Mouse (Mus musculus): ENCODE measurements around the gene Samd3. TPM values are rescaled to one million over a fixed set of nuclear protein-coding genes. Genes with fewer than 3 reads are reported as not detected.

Samd3 gene
- polyA plus RNA-seq, 1 experiment from 2014 or later, result not detected

DNA sequence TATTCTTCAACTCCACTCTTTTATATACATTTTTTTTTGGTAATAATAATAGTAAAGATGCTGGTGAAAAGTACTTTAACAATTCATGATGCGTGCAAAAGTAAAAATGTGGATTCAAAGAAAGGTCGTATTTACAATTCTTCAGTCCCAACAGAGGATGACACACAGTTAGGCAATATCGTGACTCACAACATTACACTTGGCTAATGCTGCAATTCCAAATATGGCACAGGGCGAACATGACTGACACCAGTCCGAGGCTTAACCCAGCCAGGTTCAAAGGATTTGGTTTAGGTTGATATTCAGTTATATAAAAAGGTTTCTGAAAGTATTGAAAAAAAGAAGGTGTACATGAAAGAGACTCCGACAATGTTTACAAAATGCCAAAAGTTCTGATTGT is 45.9 kb downstream of the Samd3 start:
- no peak for ATAC-seq (replicated peaks; ENCODE audit: insufficient number of reproducible peaks, low FRiP score, low TSS enrichment)
- WGBS (ENCODE audit: insufficient replicate concordance), result 90% methylated on average over 6 of the region's 6 CpGs
- H3K27ac ChIP-seq (ENCODE audit: low read depth, low read length), result no peak overlapping the region
- no peak overlapping the region for H3K4me3 ChIP-seq (ENCODE audit: low read depth, low read length)
- H3K9me3 ChIP-seq (replicated peaks; ENCODE audit: control insufficient read depth, low read length), result no peaks in the 10 kb centered on the region
- no peaks in the 10 kb centered on the region for H3K4me1 ChIP-seq (ENCODE audit: control insufficient read depth, insufficient read depth, low read length)
- H3K27me3 ChIP-seq (ENCODE audit: control insufficient read depth, insufficient read depth, low read length), result no peaks in the 10 kb centered on the region
- H3K4me2 ChIP-seq, result no peak overlapping the region
- H3K9ac ChIP-seq (ENCODE audit: low read depth, low read length), result no peak overlapping the region
- peaks cover 3% of the 10 kb centered on the region; the same call in 1 of the 2 replicates for H3K36me3 ChIP-seq (ENCODE audit: control insufficient read depth, insufficient read depth, low read length)

DNA sequence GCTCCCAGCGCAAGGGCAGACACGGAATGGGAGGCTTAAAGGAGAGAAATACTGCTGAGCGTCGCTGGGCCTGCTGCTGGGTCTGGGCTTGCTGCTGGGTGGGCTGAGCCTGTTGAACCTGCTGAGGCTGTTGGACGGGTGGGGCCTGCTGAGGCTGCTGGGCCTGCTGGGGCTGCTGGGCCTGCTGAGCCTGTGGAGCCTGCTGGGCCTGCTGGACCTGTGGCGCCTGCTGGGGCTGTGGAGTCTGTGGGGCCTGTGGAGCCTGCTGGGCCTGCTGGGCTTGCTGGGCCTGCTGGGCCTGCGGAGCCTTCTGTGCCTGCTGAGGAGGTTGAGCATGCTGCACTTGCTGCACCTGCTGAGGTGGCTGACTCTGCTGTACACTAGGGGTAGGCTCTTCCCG is 50.5 kb downstream of the Samd3 start:
- 59% methylated on average over 8 of the region's 8 CpGs for WGBS (ENCODE audit: insufficient replicate concordance)
- peaks cover 3% of the 10 kb centered on the region; the same call in 1 of the 2 replicates for H3K36me3 ChIP-seq (ENCODE audit: control insufficient read depth, insufficient read depth, low read length)
- H3K27ac ChIP-seq (ENCODE audit: low read depth, low read length), result no peak overlapping the region
- H3K9me3 ChIP-seq (replicated peaks; ENCODE audit: control insufficient read depth, low read length), result no peaks in the 10 kb centered on the region
- H3K9ac ChIP-seq (ENCODE audit: low read depth, low read length), result no peak overlapping the region
- no peaks in the 10 kb centered on the region for H3K27me3 ChIP-seq (ENCODE audit: control insufficient read depth, insufficient read depth, low read length)
- ATAC-seq (replicated peaks; ENCODE audit: insufficient number of reproducible peaks, low FRiP score, low TSS enrichment), result no peak
- H3K4me2 ChIP-seq, result no peak overlapping the region
- no peak overlapping the region for H3K4me3 ChIP-seq (ENCODE audit: low read depth, low read length)
- no peaks in the 10 kb centered on the region for H3K4me1 ChIP-seq (ENCODE audit: control insufficient read depth, insufficient read depth, low read length)

DNA sequence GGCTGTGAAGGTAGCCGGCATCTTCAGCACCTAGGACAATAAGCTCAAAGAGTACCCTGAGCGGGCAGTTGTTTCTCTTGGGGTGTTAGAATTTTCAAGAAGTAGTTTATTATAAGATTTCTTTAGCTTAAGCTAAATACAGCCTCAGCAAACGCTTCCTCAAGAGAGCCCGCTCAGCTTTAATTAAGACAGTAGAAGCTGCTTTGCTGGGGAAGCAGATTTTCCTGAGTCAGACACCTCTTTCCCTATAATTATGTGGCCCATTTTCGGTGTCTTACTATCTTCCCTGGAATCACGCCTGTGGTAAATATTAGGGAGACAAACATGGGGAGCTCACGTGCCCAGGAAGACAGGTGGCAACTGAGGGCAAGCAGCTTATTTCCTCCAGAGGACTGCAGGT is 57.6 kb downstream of the Samd3 start:
- Histone ChIP-seq H3K4me2 (no peak overlapping the region), H3K27me3 (ENCODE audit: control insufficient read depth, insufficient read depth, low read length) (no peaks in the 10 kb centered on the region), H3K9ac (ENCODE audit: low read depth, low read length) (no peak overlapping the region), H3K9me3 (replicated peaks; ENCODE audit: control insufficient read depth, low read length) (no peaks in the 10 kb centered on the region), H3K4me1 (ENCODE audit: control insufficient read depth, insufficient read depth, low read length) (no peaks in the 10 kb centered on the region), H3K36me3 (ENCODE audit: control insufficient read depth, insufficient read depth, low read length) (peaks cover 5% of the 10 kb centered on the region; the same call in 1 of the 2 replicates), H3K4me3 (ENCODE audit: low read depth, low read length) (no peak overlapping the region), H3K27ac (ENCODE audit: low read depth, low read length) (no peak overlapping the region)
- 81% methylated on average over 7 of the region's 7 CpGs for WGBS (ENCODE audit: insufficient replicate concordance)
- no peak for ATAC-seq (replicated peaks; ENCODE audit: insufficient number of reproducible peaks, low FRiP score, low TSS enrichment)

DNA sequence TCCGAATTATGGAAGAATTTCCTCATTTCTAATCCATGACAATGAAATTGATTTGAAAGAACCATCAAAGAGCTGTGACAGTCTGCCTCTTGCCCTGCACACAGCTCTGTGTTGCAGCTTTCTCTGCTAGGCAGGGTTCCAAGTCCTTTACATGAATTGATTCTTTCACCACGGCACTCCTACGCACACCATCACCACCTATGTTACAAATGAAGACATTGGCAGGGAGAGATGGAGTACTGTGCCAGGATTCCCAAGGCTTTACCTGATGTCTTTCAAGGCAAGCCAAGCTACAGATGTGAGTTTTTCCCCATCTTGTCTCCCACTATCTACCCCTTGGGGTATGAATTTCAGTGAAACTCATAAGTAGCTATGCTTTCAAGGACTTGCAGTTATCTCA is 67.7 kb downstream of the Samd3 start:
- H3K9ac ChIP-seq (ENCODE audit: low read depth, low read length), result no peak overlapping the region
- no peak for ATAC-seq (replicated peaks; ENCODE audit: insufficient number of reproducible peaks, low FRiP score, low TSS enrichment)
- H3K36me3 ChIP-seq (ENCODE audit: control insufficient read depth, insufficient read depth, low read length), result no peaks in the 10 kb centered on the region
- no peak overlapping the region for H3K4me3 ChIP-seq (ENCODE audit: low read depth, low read length)
- H3K4me1 ChIP-seq (ENCODE audit: control insufficient read depth, insufficient read depth, low read length), result no peaks in the 10 kb centered on the region
- no peaks in the 10 kb centered on the region for H3K27me3 ChIP-seq (ENCODE audit: control insufficient read depth, insufficient read depth, low read length)
- 77% methylated on average over 3 of the region's 3 CpGs for WGBS (ENCODE audit: insufficient replicate concordance)
- H3K4me2 ChIP-seq, result no peak overlapping the region
- no peak overlapping the region for H3K27ac ChIP-seq (ENCODE audit: low read depth, low read length)
- H3K9me3 ChIP-seq (replicated peaks; ENCODE audit: control insufficient read depth, low read length), result no peaks in the 10 kb centered on the region

DNA sequence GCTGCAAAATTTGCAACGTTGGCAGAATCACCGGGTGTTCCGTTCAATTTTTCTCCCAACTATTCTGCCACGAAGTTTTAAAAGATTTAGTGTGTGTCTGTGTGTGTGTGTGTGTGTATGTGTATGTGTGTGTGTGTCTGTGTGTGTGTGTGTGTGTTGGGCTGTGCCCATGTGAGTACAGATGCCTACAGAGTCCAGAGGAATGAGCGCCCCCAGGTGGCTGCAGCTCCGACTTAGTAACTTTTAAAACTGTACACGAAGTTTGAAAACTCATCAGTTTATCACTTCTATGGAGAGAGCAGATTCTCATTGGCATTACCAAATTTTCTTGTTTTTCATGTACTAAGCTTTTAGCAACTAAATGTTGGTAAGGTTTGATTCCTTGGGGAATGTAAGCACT is 68.1 kb downstream of the Samd3 start:
- Histone ChIP-seq H3K9ac (ENCODE audit: low read depth, low read length) (no peak overlapping the region), H3K36me3 (ENCODE audit: control insufficient read depth, insufficient read depth, low read length) (no peaks in the 10 kb centered on the region), H3K4me2 (no peak overlapping the region), H3K4me3 (ENCODE audit: low read depth, low read length) (no peak overlapping the region), H3K27me3 (ENCODE audit: control insufficient read depth, insufficient read depth, low read length) (no peaks in the 10 kb centered on the region), H3K9me3 (replicated peaks; ENCODE audit: control insufficient read depth, low read length) (no peaks in the 10 kb centered on the region), H3K27ac (ENCODE audit: low read depth, low read length) (no peak overlapping the region), H3K4me1 (ENCODE audit: control insufficient read depth, insufficient read depth, low read length) (no peaks in the 10 kb centered on the region)
- no peak for ATAC-seq (replicated peaks; ENCODE audit: insufficient number of reproducible peaks, low FRiP score, low TSS enrichment)
- 86% methylated on average over 7 of the region's 7 CpGs for WGBS (ENCODE audit: insufficient replicate concordance)

DNA sequence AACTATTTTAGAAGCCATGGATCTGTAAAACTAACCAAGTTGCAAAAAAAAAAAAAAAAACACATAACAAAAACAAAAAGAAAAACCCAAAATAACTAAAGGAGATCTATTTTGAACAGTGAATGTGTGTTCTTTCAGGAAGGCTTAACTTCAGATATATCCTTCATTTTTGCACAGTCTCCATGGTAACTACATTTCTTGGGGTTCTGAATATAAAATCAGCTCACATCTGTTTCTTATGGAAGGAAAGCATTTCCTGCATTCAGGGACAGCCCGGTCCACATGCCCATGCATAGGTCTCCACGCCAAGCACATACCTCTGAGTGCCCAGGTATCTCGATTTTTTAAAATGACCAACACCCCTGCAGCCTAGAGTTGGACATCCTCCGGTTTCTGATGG is 72.8 kb downstream of the Samd3 start:
- Histone ChIP-seq H3K27me3 (ENCODE audit: control insufficient read depth, insufficient read depth, low read length) (no peaks in the 10 kb centered on the region), H3K9me3 (replicated peaks; ENCODE audit: control insufficient read depth, low read length) (no peaks in the 10 kb centered on the region), H3K4me1 (ENCODE audit: control insufficient read depth, insufficient read depth, low read length) (no peaks in the 10 kb centered on the region), H3K4me3 (ENCODE audit: low read depth, low read length) (no peak overlapping the region), H3K36me3 (ENCODE audit: control insufficient read depth, insufficient read depth, low read length) (no peaks in the 10 kb centered on the region), H3K27ac (ENCODE audit: low read depth, low read length) (no peak overlapping the region), H3K4me2 (no peak overlapping the region), H3K9ac (ENCODE audit: low read depth, low read length) (no peak overlapping the region)
- WGBS (ENCODE audit: insufficient replicate concordance), result 84% methylated on average over 4 of the region's 4 CpGs
- no peak for ATAC-seq (replicated peaks; ENCODE audit: insufficient number of reproducible peaks, low FRiP score, low TSS enrichment)

DNA sequence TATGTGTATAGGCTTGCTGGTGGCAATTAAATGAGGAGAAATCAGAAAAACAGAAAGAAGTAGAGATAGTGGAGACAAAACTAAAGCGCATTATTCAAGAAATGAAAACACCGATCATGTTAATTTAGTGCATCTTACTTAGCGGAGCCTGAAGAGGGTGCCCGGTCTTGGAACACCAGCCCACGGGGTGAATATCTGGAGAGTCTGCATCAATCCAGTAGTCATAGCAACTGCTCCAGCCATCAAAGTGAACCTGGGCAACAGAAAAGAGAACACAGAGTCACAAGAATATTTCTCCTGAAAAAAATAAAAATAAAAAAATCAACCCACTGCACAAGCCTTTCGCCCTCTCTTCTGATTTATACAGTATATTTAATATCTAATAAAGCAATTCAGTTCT is 74.0 kb downstream of the Samd3 start:
- no peaks in the 10 kb centered on the region for H3K36me3 ChIP-seq (ENCODE audit: control insufficient read depth, insufficient read depth, low read length)
- H3K4me3 ChIP-seq (ENCODE audit: low read depth, low read length), result no peak overlapping the region
- 91% methylated on average over 6 of the region's 6 CpGs for WGBS (ENCODE audit: insufficient replicate concordance)

DNA sequence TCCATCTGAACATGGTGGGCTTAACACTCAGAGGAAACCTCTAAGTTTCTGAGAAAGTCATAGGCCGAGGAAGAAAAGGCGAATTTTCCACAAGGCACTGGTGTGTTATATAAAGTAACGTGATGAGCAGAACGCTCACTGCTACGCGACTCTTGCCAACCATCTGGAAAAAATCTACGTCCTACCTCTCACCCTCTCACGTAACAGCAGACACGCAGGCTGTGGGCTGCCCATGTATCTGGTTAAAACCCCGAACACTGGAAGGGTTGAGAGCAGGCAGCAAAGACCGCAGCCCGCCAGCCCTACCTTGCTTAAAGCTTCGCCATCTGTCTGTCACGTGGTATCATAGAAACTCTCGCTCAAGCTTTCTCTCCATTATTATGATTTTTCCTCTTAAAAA is 84.8 kb downstream of the Samd3 start:
- H3K9ac ChIP-seq (ENCODE audit: low read depth, low read length), result no peak overlapping the region
- no peaks in the 10 kb centered on the region for H3K4me1 ChIP-seq (ENCODE audit: control insufficient read depth, insufficient read depth, low read length)
- peaks cover 2% of the 10 kb centered on the region for H3K36me3 ChIP-seq (ENCODE audit: control insufficient read depth, insufficient read depth, low read length)
- ATAC-seq (replicated peaks; ENCODE audit: insufficient number of reproducible peaks, low FRiP score, low TSS enrichment), result no peak
- H3K4me3 ChIP-seq (ENCODE audit: low read depth, low read length), result no peak overlapping the region
- H3K27me3 ChIP-seq (ENCODE audit: control insufficient read depth, insufficient read depth, low read length), result no peaks in the 10 kb centered on the region
- WGBS (ENCODE audit: insufficient replicate concordance), result 88% methylated on average over 15 of the region's 15 CpGs
- H3K27ac ChIP-seq (ENCODE audit: low read depth, low read length), result no peak overlapping the region
- H3K9me3 ChIP-seq (replicated peaks; ENCODE audit: control insufficient read depth, low read length), result no peaks in the 10 kb centered on the region
- no peak overlapping the region for H3K4me2 ChIP-seq

More for the DNA sequence above, 74.0 kb downstream of the Samd3 start:
- Histone ChIP-seq H3K27me3 (ENCODE audit: control insufficient read depth, insufficient read depth, low read length) (no peaks in the 10 kb centered on the region), H3K9me3 (replicated peaks; ENCODE audit: control insufficient read depth, low read length) (no peaks in the 10 kb centered on the region), H3K9ac (ENCODE audit: low read depth, low read length) (no peak overlapping the region), H3K4me1 (ENCODE audit: control insufficient read depth, insufficient read depth, low read length) (no peaks in the 10 kb centered on the region), H3K4me2 (no peak overlapping the region), H3K27ac (ENCODE audit: low read depth, low read length) (no peak overlapping the region)
- ATAC-seq (replicated peaks; ENCODE audit: insufficient number of reproducible peaks, low FRiP score, low TSS enrichment), result no peak

DNA sequence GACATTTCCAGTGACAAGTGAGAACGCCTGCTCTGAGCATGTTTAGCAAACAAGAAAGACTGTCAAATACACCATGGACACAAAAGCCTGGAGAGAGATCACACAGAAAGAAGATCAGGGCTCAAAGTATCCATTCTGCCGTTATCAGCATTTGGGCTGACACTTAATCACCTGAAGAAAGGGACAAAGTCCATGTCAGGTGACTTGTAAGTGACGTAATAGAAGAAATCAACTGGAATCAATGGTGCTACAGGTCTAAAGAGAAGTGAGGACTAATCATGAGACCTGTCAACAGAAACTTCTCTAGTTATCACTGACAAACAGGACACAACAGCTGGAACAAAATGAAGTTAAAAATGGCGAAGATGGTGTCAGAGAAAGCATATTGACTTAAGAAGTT is 91.2 kb downstream of the Samd3 start:
- no peak overlapping the region for H3K9ac ChIP-seq (ENCODE audit: low read depth, low read length)
- no peaks in the 10 kb centered on the region for H3K27me3 ChIP-seq (ENCODE audit: control insufficient read depth, insufficient read depth, low read length)
- H3K4me3 ChIP-seq (ENCODE audit: low read depth, low read length), result no peak overlapping the region
- no peak overlapping the region for H3K4me2 ChIP-seq
- H3K36me3 ChIP-seq (ENCODE audit: control insufficient read depth, insufficient read depth, low read length), result 0 out of 2 replicates have a peak, but pooled peaks cover 2% of the 10 kb centered on the region
- H3K4me1 ChIP-seq (ENCODE audit: control insufficient read depth, insufficient read depth, low read length), result no peaks in the 10 kb centered on the region
- H3K9me3 ChIP-seq (replicated peaks; ENCODE audit: control insufficient read depth, low read length), result no peaks in the 10 kb centered on the region
- 65% methylated on average over 4 of the region's 4 CpGs for WGBS (ENCODE audit: insufficient replicate concordance)
- no peak overlapping the region for H3K27ac ChIP-seq (ENCODE audit: low read depth, low read length)
- no peak for ATAC-seq (replicated peaks; ENCODE audit: insufficient number of reproducible peaks, low FRiP score, low TSS enrichment)

Measured in heart, embryonic 11.5 days (tissue).